Mouse (Mus musculus) brain, embryonic 18.5 days (tissue): ENCODE measurements around the gene Folr2.
A peak's percentile ranks its signal among the peaks of the same experiment; 100 is the strongest.

Experiments
- DNase-seq: peaks from one replicate; pipeline ENCODE4 v3.0.0-alpha.2; 2012; ENCODE audit warnings: low read depth, low spot score

Folr2 gene

DNA sequence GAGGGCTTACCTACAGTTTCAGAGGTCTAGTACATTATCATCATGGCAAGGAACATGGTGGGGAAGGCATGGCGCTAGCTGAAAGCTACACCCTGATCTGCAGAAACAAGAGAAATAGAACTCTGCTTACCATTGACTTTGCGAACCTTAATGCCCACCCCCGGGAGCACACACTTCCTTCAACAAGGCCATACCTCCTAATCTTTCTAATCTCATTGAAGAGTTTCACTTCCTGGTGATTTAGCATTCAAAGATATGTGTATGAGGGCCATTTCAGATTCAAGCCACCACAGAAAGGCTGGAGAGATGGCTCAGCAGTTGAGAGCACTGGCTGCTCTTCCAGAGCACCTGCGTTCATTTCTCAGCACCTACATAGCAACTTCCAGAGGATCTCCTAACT, at the start of gene Folr2:
Folr2 (minus strand) TSS at position 101 of the 400 bp plus-strand sequence.
- DNase-seq, result no peak

DNA sequence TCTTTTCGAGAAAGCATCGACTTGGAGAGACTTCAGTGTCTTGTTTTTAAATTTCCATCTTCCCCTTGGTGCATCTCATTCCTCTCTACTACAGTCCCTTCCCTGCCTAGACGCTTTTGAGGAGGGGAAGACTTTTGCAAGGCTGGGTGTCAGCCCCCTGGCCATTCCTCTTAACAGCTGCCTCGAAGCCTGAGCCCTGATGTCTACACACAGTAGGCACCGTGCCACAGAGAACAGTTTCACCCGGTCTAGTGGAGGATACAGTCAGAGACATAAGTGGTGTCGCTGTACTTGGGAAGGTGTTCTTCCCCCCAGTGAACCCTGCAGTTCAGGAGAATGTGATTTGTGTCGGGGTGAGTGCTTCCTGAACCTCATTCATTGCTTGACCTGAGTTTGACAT, 49.7 kb upstream of the Folr2 start:
- no peak for DNase-seq

DNA sequence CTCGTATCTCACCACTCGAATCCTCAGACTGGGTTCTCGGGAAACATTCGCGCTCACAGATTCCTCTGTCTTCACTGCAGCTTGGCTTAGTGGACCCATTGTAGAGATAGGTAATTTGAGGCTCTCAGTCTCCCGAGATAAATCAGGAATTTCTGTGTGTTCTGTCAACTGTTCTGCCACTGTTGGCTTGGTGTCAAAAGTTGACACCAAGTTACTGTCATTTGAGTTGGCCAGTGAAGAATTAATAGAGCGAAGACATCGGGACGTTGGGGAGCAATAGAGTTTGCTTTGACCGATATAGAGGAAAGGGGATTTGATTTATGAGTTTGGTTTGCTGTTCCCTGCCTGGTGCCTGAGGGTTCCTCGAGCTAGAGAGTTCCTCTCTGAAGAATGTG, 49.3 kb upstream of the Folr2 start, which contains the start of gene Tomt:
Tomt (minus strand) TSS at position 73 of the 395 bp plus-strand sequence.
- DNase-seq, result no peak

DNA sequence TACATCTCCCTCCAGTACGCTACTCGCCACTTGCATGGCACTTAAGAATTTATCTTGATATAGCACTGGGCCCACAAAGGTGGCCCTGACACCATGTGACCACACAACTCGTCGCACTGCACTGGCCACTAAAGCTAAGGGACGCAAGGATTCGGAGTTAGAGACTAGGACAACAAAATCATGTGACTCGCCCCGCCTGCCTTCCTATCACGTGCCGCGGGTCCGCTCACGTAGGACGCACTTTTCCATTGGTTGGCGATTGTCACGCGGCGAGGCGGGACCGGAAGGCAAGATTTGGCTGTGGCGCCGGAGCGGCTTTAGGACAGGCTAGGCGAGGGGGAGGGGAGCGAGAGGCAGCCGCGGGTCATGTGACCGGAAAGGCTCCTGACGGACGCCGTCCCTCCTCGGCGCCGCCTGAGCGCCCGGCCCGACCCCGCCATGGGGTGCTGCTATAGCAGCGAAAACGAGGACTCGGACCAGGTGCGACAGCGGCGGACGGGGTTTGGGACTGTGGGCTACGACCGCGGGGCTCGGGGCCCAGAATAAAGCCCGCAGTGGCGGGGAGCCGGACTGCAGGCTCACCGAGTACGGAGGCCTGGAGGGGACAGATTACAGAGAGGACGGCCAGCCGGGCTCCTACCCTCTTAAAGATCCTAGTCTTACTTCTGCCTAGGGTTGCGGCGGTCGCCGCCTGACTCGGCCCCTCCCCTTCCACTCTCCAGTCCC, 48.7 kb upstream of the Folr2 start, which contains the start of gene Lamtor1:
Lamtor1 (plus strand) TSS at position 344 of the 726 bp plus-strand sequence.
- DNase-seq, result peak; percentile 98

DNA sequence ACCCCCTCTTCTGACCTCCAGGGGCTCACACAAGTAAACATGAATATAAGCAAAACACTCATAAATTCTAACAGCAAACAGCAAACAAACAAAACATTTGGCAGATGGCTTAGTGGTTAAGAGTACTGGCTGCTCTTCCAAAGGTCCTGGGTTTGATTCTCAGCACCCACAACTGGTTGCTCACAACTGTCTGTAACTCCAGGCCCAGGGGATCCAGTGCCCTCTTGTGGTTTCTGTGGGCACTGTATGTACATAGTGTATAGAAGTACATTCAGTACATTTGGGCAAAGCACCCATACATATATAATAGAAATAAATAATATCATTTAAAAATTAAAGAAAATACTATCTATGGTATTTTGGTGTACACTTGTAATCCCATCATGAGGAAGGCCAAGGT, 45.9 kb upstream of the Folr2 start:
- DNase-seq, result no peak

DNA sequence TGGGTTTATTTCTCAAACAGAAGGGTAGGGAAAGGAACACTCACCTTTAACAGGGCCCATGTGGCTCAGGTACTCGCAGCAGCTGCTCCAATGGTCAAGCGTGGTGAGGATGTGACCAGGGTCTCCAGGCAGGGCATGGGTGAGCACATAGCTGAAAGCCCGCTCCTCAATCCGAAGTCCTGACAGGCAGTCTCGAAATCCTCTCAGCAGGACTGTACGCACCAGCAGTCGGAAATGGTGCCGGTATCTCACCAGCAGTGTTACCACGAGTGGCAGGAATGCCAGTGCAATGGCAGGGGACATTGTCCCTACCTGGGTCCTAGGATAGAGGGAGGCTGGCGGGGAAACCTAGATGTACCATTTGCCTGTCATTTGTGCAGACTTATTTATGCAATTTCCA, 45.0 kb upstream of the Folr2 start:
- DNase-seq, result no peak

DNA sequence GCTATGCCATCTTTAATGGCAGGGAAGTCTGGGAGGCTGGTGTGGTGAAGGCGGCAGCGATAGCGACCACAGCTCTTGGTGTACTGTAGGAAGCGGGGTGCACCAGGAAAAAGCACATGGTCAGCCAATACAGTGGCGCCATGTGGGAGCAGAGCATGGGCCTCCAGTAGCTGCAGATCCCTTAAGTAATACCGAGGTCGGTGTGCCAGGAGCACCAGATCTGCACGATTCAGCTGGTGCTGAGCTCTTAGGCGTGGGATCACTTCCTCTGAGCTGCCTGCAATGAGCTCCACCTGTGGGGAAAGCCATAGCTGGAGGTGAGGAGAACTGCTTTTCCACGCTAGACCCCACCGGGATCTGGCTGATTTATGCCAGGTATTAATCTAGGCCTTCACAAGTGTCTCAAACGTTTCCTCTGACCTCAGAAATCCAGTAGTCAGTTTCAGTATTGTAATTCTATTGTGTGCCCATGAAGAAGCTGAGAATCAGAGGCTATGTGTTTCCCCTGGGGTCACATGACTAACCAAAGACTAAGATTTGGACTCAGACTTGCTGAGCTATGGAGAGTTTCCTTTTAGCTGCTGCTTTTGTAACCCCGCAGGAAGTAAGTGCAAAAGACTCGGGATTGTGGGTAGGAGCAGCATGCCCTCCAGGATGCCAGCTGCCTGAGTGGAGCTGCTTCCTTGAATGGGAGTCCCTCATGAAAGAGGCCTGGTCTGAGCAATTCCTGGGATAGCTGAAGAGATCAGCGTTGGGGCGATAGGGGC, 43.5 kb upstream of the Folr2 start:
- no peak for DNase-seq

DNA sequence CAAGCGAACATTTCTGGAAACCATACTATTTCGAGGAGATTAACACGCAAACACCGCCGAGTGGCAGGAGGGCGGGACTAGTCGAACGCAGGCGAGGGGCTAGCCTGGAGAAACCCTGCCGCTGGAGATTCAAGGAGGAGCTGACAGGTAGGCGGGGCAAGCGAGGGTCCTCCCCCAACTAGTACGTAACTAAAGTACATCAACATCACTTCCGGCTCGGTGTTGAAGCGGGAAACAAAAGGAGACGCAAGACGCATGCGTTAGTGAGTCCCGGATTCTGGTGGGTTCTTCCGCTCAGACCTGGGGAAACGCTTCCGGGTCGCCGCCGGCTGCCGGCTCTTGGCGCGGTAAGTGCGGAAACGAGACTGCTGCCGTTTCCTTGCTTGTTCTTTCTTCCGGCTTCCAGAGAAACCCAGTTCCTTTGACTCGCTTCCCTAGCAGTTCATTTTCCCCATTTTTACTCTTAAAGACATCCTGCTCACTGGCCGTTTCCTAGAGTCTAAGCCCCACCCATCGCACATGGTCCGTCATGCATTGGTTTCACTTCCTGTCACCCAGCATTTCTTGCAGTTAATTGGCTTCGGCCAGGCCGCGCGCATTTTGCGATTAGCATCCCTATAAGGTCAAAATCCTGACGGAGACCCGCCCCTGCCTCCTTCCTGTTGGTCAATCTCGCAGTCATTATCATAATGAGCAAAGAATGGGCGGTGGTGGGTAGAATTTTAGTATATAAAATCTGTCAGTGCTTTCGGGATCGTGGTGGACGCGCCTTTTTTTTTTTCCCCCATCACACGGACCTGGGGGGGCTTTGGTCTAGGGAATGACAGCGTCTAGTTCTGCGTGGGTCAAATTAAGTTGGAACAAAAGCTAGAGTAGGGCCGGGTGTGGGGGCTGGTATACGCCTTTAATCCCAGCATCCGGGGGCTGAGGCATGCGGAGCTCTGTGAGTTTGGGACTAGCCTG, 39.4 kb upstream of the Folr2 start:
- DNase-seq, result peak; percentile 97

DNA sequence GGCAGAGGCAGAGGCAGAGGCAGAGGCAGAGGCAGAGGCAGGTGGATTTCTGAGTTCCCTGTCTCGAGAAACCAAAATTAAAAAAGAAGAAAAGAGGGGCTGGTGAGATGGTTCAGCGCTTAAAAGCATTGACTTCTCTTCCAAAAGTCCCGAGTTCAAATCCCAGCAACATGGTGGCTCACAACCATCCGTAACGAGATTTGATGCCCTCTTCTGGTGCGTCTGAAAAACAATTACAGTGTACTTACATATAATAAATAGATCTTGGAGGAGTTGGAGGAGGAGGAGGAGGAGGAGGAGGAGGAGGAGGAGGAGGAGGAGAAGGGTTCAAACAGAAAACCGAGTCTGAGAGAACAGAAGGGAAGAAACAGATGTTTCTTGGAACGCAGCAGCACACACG, 38.7 kb upstream of the Folr2 start:
- DNase-seq, result no peak

DNA sequence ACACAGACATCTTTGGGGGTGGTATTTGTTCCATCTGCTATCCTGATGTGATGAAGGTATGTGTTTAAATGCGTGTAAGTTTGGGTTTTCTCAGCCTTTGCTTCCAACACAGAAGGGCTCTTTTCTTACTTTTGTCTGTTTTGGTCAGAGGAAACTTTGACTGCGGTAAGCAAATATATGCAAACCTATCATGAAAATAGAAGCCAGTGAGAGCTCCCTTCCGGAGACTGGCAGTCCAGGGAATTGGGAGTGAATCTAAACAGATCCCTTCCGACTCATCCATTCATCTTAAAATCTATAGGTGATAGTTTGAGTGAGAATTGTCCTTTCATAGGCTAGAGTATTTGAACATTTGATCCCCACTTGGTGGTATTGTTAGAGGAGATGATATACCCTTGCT, 31.5 kb upstream of the Folr2 start:
- no peak for DNase-seq

DNA sequence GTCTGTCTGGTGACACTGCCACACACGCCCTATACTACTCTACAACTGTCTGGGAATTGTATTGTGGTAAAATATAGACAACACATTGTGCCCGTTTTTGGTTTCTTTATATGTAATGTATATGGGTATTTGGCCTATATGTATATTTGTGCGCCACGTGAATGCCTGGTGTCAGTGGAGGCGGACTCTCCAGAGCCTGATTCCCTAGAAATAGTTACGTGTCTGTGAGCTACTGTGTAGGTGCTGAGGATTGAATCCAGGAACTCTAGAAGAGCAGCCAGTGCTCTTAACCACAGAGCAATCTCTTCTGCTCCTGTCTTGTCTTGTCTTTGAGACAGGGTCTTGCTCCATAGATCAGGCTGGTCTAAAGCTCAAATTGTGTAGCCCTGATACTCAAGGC, 29.3 kb upstream of the Folr2 start:
- no peak for DNase-seq

DNA sequence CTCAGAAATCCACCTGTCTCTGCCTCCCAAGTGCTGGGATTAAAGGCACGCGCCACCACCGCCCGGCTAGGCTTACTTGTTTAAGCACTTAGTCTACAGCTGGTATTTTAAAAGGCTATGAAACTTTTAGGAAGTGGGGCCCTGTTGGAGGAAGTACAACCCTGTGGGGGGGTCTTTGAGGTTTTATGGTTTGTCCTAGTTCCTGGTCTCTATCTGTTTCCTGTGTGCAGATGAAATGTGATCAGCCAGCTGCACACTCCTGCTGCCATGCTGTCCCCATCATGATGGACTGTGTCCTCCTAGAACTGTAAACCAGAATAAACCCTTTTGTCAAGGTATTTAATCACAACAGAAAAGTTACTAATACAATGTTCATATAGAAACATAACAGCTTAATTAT, 27.2 kb upstream of the Folr2 start:
- no peak for DNase-seq

DNA sequence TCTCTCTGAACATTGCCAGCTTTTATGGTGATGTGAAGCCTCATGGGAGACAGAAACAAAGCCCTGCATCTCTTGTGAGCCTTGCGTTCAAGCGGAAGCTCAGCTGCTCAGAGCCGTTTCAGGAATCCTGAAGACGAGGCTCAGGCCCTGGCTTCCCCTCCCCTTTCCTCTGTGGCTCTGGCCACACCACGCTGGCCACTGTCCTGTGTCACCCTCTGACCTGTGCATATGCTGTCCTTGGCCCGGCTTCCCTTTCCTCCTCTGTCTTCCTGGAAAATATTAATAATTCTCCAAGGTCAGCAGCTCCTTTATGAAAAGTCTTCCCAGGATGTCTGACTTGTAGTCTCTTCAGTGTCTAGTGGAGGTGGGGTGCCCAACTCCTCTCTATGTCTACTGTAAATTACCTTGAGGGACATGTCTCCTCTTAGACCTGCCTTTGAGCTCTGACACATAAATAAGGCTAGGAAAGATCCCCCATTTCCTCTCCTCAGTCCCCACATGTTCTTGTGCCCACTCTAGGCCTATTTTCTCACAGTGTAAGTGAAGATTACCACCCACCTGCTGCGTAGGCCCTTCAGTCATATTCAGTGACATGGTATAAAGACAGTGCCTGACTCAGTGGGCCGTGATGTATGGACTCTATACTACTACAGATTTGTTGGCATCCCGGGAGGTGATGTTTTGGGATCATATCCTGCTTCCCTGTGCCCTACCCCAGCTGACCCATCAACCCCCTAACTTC, 25.6 kb upstream of the Folr2 start:
- no peak for DNase-seq

DNA sequence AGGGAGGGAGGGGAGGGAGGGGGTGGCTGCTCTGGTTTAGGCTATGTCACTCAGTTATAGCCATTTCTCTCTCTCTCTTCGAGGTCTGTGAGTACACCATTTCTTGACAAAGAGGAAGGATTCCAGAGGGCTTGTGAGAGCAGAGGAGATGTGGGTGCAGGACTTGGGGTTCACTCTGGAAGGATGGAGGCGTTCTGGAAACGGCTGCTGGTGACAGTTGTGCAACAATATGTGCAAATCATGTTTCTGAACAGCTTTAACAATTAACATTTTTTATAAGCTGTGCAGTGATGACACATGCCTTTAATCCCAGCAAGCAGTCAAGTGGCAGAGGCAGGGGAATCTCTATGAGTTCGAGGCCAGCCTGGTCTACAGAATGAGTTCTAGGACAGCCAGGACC, 23.9 kb upstream of the Folr2 start:
- no peak for DNase-seq

DNA sequence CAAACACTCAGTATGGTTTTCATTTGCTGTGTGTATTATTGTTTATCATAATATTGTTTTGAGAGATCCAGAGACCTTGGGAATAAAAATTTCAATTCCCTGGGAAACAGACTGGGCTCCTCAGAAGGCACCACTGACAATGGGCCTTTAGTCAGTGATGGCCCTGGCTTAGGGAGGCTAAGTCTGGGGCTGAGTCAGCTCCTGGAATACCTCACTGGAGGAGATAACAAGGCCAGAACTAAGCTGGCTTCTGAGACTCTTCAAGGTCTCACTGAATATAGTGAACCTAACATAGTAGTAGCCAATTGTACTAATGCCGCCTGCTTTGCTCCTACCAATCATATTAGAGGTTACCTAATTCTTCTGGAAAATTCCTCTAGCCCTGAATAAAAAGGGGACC, 19.0 kb upstream of the Folr2 start:
- DNase-seq, result no peak

DNA sequence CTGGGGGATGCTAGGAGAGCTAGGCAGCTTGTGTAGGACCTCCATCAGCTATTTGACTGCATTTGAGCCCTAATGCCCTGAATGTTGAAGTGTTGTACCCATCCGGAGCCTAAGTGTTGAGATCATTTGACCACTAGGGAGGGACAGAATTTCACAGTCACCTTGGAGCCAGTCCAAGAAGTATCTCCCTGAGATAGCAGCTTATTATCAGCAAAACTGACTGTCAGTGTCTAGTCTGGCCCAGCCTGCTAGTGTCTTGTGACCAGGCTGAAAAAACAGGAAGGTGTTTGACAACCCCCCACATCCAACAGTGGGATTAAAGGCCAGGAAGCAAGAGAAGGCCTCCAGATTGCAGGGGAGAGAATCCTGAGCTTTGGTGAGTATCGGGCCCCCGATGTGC, 14.3 kb upstream of the Folr2 start:
- no peak for DNase-seq

DNA sequence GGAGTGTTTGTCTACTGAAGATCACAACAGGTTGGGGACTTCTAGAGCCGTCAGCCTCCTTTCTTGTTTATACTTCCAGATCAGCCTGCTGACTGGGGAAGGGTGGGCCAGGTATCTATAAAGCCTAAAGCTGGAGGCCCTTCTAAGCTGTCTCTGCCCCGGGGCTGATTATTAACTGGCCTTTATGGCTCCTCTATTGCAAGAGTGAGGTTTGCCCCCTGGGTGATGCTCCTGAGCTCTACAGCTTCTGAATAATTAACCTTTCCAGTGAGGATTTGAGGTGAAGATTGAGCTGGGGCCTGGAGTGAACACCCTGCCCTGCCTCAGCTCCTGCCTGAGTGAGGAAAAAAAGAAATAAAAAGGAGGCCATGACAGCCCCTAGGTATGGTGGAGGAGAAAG, 13.6 kb upstream of the Folr2 start, which contains the start of gene Folr1:
Folr1 (minus strand) TSS at position 160 of the 400 bp plus-strand sequence.
- DNase-seq, result no peak

DNA sequence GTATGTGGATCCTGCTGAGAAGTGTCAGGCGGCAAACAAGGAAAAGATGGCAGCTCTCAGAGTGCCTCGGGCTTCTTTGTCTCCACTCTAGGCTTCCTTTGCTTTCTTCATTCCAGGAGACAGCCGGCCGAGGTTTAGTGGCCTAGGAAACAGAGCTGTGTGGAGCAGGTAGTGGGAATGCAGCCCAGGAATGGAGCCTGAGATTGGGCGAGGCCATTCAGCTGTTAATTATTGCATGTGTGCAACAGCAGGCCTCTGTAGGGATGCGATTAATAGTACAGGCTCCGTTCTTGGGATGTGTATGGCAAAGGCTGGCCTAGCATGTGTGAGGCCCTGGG, 12.1 kb upstream of the Folr2 start:
- DNase-seq, result no peak

DNA sequence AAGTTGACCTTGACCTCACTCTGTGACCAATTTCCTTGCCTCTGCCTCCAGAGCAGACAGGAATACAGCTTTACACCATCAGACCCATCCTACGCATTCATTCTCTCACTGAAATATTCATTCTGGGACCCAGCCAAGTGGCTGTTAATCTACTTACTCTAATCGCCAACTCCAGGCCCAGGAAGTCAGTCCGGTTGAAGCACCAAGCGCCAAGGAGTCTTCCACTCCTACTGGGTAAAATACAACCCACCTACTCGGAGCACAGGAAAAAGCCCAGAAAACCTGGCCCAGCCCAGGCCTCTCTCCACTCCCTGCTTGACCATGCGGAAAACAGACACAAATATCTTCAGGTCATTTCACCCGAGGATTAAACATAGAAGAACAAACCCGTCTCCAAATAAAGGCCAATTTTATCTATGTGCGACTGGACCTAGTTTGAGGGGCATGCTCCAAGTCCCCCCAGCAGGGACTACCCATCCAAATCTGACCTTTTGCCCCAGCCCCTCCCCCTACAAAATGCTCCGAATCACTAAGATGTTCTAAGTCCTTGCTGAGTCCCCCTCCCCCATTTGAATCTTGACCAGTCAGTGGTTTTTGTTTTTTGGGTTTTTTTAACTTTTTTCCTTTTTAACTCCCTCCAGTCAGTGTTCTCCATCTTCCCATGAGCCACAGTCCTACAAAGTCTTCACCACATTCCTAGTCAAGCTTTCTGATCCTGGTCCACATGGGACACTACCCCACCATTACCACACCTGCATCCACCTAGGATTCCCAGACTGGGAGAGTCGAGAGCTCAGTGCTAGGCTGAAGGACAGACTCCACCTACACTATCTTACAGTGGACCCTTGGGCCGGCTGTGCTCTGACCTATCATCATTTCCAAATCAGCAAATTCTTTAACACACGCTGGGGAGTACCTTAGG, 11.5 kb upstream of the Folr2 start:
- no peak for DNase-seq

DNA sequence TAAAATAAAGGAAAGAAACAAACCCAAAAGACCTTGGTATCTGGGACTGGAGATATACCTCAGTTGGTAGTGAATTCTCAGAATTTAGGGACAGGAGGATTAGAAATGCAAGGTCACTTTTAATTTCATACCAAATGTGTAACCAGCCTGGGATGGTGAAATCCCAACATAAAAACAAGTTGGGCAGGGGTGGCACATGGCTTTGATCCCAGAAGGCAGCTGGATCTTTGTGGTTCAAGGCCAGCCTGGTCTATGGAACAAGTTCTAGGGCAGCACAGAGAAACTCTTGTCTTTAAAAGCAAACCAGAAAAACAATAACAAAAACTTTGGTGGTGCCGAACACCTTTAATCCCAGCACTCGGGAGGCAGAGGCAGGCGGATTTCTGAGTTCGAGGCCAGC, 10.5 kb upstream of the Folr2 start:
- DNase-seq, result no peak
